Mouse (Mus musculus): Measurements from ENCODE around the gene Mettl3. TPM values are rescaled to one million over a fixed set of nuclear protein-coding genes. Genes with fewer than 3 reads are reported as not detected.

Mettl3 gene
- polyA plus RNA-seq, 2 experiments from 2014 or later, result 32.3 to 33.8 TPM

- no peak for ATAC-seq
Measured at GRCm38 (mm10) chr14:52284191-52284590, 20.7 kb downstream of the Mettl3 start.

DNA sequence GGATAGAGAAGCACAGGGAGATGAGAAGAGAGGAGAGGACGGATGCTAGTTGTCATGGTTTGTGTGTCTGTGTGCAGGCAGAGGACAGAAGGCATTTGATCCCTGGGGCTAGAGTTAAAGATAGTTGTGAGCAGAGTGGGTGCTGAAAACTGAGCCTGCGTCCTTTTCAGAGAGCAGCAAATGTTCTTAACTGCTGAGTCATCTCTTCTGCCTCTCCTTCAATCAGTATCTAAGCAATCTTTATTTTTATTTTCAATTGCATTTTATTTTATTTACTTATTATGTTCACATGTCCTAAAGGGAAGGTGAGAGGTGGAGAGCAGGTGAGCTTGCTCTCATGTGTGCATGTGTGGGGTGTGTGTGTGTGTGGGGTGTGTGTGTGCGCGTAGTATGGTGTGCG, 21.3 kb downstream of the Mettl3 start:
- ATAC-seq, result no peak

DNA sequence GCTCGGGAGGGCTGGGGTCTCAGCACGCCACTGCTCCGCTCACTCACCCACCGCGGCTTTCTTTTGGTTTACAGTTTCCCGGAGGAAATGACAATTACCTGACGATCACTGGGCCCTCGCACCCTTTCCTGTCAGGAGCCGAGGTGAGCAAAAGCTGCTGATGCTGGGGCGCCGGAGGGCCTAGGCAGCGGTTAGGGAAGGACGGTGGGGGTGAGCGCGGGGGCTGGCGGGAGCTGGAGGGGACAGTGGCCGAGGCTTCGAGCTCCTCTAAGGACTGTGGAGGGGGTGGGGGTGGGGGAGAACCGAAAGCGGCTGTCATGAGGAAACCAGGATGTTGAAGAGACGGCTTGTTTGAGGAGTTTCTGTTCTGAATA, 25.2 kb downstream of the Mettl3 start:
- ATAC-seq, result no peak

- peak; percentile 95 for ATAC-seq
Measured at GRCm38 (mm10) chr14:52278932-52279746, 25.8 kb downstream of the Mettl3 start, which contains the start of the genes Tox4 and Rab2b. Tox4 (plus strand) TSS chr14:52279146. Rab2b (minus strand) TSS chr14:52279545.

- no peak for ATAC-seq
Measured at GRCm38 (mm10) chr14:52277210-52277609, 27.7 kb downstream of the Mettl3 start.

GRCm38 (mm10) chr14:52272781-52273180, 32.1 kb downstream of the Mettl3 start:
- ATAC-seq, result peak; percentile 32

GRCm38 (mm10) chr14:52257484-52258213, 47.3 kb downstream of the Mettl3 start, which contains the start of gene Chd8:
Chd8 (minus strand) TSS chr14:52257780.
- ATAC-seq, result peak; percentile 99

DNA sequence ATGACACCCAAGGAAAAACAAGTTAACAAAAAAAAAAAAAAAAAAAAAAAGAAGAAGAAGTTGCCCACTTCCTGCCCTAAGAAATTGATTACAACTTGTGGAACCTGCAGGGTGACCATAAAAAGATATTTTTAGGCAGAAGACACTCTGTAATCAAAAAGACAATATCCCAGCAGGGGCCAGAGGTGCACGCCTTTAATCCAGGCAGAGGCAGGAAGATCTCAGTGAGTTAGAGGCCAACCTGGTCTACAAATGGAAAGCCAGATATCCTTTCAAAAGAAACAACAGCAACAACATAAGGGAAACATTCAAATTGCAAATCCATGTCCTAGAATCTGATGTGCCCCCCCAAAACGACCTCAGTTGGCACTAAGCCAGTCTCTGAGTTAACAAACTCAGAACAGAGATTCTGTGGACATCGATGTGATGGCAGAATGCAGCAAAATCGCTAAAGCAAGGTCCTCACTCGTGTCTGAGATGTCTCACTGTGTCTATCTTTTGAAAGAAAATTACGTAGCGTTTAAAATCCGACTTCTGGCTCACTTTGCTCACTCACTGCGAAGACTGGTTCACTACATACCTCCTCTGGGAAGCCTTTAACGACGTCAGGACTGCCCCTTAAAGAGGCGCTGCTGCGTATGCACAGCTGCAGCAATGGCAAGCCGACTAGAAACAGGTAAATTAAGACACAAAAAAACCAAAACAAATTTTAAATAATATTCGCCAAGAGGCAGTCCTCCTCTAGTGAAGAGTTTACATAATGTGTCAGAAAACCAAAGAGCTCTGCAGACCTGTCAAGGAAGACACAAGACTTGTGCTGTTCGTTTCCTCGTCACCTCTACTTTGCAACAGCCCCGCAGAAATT, 48.4 kb downstream of the Mettl3 start:
- ATAC-seq, result no peak

DNA sequence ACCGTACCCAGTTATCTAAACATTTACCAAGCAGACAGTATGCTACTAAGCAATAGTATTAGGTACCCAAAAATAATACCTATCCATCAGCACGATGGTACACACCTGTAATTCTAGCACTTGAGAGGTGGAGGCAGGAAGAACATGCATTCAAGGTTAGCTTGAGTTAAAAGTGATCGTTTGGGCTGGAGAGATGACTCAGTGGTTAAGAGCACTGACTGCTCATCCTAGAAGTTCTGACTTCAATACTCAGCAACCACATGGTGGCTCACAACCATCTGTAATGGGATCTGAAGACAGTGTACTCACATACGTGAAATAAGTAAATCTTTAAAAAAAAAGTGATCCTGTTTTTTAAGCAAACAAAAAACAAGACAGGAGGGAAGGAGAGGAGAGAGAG, 58.8 kb downstream of the Mettl3 start:
- no peak for ATAC-seq

Other genes with a start within 250 kb of the Mettl3 start
- gene Hnrnpc, start 201.1 kb downstream of the Mettl3 start, polyA plus RNA-seq (2017; shearing (Covaris generic)), result 100 to 1,000 TPM; 414 to 423 TPM
- 10 to 100 TPM; 71.4 to 94.9 TPM for gene Rpgrip1, start 194.4 kb downstream of the Mettl3 start, polyA plus RNA-seq (2017; shearing (Covaris generic))
- gene Supt16, start 107.7 kb downstream of the Mettl3 start, polyA plus RNA-seq (2017; shearing (Covaris generic)), result 10 to 100 TPM; 46.7 to 52.4 TPM
- gene Chd8, start 47.3 kb downstream of the Mettl3 start, polyA plus RNA-seq (2017; shearing (Covaris generic)), result 10 to 100 TPM; 58.3 to 58.5 TPM
- 10 to 100 TPM; 66.0 to 76.9 TPM for gene Tox4, start 26.0 kb downstream of the Mettl3 start, polyA plus RNA-seq (2017; shearing (Covaris generic))
- 10 to 100 TPM; 14.5 to 17.3 TPM for gene Rab2b, start 25.6 kb downstream of the Mettl3 start, polyA plus RNA-seq (2017; shearing (Covaris generic))
- gene Sall2, start 23.6 kb upstream of the Mettl3 start, polyA plus RNA-seq (2017; shearing (Covaris generic)), result 1 to 10 TPM; 2.9 to 4.1 TPM
- under 1 TPM in 1 of 2 experiments, not detected in 1; 0.12 TPM for gene Olfr1513, start 51.3 kb upstream of the Mettl3 start, polyA plus RNA-seq (2017; shearing (Covaris generic))
- gene Olfr1512, start 74.0 kb upstream of the Mettl3 start, polyA plus RNA-seq (2017; shearing (Covaris generic)), result not detected
- not detected for gene Olfr1511, start 92.3 kb upstream of the Mettl3 start, polyA plus RNA-seq (2017; shearing (Covaris generic))
- gene Olfr1510, start 109.2 kb upstream of the Mettl3 start, polyA plus RNA-seq (2017; shearing (Covaris generic)), result not detected
- not detected for gene Olfr1509, start 137.9 kb upstream of the Mettl3 start, polyA plus RNA-seq (2017; shearing (Covaris generic))
- gene Olfr1508, start 162.4 kb upstream of the Mettl3 start, polyA plus RNA-seq (2017; shearing (Covaris generic)), result not detected
- under 1 TPM in 1 of 2 experiments, not detected in 1; 0.81 TPM for gene Olfr1507, start 190.6 kb upstream of the Mettl3 start, polyA plus RNA-seq (2017; shearing (Covaris generic))